Mouse (Mus musculus): Measurements from ENCODE around the gene Cyp4f14.

Gene Cyp4f14

DNA sequence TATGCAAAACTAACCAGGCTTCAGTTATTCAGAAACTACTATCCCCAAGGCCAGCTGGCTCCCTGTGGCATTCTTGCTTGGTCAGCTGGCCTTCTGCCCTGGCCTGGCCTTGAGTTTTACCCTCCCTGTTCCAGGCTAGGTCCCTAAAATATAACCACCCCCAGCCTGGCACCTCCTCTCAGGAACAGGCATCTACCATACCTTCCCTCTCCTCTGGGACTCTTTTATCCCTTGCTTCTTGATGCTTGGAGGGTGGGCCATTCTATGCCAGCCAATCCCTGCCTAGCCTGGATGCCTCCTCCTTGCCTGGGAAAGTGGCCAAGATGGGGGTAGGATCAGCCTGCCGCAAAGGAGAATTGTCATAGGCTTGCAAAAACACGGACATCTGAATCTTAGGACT is at the start of gene Cyp4f14:
Gene Cyp4f14, minus strand, starts transcription at position 212 of the 400 bp plus-strand sequence.
- no peak for DNase-seq (ENCODE audit: low spot score in 2 of 2)

DNA sequence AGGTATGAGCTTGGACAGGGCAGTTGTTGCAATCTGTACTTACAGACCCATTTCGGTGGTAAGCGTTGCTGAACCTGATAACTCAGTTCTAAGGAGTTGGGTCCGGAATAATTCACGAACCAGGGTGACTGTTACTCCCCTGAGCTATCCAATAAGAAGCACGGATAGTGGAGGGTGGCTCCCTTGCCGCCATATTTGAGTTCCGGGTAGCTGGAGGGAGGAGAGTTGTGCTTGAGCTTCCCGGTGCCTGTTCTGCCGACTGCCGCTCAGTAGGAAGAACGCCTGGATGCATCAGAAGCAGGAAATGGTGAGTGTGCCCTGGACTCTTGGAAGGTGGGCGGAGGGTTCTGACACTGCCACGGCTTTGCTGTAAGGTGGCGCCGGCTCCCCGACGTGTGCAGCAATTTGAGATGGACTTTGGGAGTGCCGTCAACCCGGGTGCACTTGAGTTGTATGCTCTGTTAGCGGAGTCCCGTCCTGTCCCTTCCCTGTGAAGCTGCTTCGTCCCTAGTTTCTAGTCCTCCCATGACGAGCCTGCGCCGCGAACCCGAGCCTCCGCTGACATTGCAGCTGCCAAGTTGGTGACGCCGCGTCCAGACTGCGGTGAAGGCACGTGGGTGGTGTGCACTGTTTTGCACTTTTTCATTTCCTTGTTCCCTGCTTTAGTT is 48.6 kb upstream of the Cyp4f14 start, which contains the start of gene Zfp472:
Gene Zfp472, plus strand, starts transcription at position 192 of the 668 bp plus-strand sequence.
- DNase-seq (ENCODE audit: low spot score in 2 of 2) = peak; percentile 69 to 83

DNA sequence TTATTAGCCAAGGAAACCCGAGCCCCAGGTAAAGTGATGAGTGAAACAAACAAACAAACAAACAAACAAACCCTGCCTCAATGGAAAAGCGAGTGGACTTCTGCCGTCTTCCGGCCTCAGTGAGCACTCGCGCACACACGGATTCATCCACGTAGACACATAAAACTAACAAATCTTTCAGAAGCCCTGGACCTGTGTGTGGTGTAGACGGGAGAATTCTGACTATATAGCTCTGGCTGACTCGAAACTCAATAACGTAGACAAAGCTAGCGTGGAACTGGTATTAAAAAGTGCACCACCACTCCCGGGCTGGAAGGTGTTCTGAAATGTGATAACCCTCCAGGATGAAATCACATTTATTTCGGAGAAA is 48.1 kb upstream of the Cyp4f14 start:
- no peak for DNase-seq (ENCODE audit: low spot score in 2 of 2)

DNA sequence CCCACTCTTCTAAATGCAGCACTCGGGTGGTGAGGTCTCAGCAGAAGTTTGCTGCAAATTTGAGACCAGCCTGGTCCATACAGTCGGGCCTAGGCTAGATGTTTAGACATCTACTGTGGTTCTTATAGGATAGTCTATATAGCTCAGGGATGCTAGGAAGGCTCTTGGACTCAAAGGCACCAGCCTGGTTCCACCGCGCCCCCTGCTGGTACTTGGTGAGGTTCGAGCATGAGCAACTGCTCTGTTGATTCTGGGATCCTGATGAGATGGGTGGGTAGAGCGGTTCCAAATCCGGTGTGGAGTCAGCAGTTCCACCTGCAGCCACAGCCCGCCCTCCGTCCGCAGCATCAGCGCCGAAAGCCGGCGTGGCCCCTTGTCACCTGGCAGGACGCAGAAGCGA is 34.3 kb upstream of the Cyp4f14 start:
- DNase-seq (ENCODE audit: low spot score in 2 of 2) = peak; percentile 46 to 70

DNA sequence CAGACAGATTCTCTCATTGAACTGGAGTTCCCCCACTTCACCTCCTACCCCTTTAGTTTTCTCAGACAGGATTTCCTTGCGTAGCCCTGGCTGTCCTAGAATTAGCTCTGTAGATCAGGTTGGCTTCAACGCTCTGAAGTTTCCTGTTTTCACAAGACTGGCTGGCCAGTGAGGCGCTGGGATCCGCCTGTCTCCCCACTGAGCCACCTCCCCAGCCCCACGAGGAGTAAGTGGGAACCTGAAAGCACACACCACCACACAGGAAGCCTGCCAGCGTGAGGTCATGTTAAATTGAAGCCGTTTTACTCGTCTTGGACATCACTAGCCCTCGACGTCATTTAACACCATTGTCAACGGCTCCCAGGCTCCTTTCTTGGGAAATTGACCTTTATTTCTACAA is 33.9 kb upstream of the Cyp4f14 start:
- DNase-seq (ENCODE audit: low spot score in 2 of 2) = no peak

DNA sequence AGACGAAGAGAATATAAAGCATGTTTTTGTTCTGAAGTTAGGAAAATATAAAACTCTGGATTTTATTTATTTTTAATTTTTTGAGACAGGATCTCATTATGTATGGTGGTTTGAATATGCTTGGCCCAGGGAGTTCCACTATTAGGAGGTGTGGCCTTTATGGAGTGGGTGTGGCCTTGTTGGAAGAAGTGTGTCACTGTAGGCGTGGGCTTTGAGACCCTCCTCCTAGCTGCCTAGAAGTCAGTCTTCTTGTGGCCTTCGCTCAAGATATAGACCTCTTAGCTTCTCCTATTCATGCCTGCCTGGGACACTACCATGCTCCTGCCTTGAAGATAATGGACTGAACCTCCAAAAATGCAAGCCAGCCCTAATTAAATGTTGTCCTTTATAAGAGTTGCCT is 33.0 kb upstream of the Cyp4f14 start:
- no peak for DNase-seq (ENCODE audit: low spot score in 2 of 2)

DNA sequence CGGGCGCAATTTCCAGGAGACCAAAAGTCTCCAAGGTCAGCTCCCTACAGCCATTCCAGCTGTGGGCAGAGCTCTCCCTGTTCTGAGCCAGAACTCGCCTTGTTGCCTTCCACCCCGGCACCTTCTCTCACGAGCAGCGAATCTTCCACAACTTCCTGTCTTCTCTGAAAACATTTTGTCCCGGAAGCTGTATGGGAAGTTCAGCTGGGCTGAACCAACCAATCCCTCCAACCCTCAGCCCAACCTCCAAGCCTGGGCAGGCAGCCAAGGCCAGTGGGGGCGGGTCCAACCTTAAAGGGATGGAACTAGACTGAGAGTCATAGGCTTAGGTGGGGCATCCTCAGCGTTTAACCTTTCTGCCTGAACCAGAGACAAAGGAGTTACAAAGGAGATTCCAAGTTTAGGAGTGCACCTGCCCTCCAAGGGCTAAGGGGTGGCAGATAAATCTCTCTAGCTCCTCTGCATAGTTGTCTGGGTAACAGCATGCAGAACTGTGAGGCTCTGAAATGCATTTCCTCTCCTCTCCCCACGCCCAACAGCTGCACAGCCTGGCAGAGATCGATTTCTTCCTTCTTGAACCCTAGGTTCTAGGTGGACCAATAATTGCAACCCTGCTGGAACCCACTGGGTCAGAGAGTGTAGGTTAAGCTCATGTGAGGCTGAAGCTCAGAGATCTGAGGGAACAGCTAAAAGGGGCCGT is 30.2 kb upstream of the Cyp4f14 start, which contains the start of gene Cyp4f13:
Gene Cyp4f13, minus strand, starts transcription at position 188 of the 700 bp plus-strand sequence.
- peak; percentile 86 to 88 for DNase-seq (ENCODE audit: low spot score in 2 of 2)

DNA sequence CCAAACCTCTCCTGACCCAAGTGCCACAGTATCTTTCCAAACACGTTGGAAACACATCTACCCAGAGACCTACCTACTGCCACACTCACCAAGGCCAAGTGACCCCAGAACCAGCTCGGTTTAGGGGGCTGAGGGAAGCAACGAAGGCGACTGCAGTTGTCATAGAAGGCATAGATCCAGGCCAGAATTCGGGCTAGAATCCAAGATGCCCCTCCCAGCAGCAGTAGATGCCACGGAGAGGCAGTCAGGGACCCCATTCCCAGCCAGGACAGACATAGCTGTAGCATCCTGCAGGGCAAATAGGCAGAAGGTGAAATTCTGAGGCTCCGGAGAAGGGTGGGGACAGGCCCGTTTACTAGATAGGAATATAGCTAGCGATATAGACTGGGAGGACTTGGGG is 29.6 kb upstream of the Cyp4f14 start:
- no peak for DNase-seq (ENCODE audit: low spot score in 2 of 2)

DNA sequence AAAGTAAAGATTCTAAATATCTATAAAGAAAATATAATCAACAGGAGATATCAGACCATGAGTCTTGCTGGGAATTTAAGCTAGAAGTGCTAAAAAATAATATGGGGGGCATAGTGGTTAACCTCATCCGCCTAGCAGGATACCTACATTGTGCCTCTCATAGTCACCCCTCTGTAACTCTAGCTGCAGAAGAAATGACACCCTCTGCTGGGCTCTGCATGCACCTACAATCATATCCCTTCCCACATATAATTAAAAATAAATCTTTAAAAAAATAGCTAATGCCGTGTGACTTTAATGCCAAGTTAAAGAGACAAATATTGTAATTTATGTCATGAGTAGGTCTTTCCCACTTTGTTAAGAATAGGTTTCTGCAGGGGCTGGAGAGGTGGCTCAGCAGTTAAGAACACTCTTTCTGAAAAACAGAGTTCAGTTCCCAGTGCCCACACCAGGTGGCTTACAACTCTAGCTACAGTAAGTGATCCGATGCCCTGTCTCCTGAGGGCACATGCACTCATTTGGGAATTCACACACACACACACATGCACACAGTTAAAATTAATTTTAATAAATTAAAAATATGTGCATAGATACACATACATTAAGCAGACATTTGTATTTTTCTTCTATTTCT is 27.4 kb upstream of the Cyp4f14 start:
- no peak for DNase-seq (ENCODE audit: low spot score in 2 of 2)

DNA sequence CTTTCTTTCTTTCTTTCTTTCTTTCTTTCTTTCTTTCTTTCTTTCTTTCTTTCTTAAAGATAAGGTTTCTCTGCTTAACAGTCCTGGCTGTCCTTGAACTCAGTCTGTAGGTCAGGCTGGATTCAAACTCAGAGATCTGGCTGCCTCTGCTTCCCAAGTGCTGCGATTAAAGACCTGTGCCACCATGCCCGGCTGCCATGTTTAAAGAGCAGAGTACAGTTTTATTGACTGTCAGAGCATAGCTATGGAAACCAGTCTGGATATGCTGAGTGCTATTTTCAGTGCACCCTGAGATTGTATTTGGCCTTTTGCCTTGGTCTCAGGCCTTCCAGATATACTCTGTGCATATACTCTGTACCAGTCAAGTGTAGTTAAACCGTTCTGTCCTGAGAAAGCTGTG is 26.5 kb upstream of the Cyp4f14 start:
- DNase-seq (ENCODE audit: low spot score in 2 of 2) = no peak

DNA sequence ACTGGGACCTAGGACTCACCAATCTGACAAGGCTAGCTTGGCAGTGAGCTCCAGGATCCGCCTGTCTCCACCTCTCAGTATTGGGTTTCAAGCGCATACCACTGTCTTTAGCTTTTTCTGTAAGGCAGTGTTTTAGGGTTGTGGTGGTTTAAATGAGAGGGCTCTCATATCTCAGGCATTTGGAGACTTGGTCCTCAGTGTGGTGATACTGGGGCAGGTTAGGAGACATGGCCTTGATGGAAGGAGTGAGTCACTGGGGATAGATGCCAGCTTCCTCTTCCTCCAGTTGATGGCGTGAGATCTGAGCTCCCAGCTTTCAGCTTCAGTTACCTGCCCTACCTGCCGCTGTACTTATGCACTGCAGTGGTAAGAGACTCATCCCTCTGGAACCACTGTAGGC is 22.7 kb upstream of the Cyp4f14 start:
- no peak for DNase-seq (ENCODE audit: low spot score in 2 of 2)

DNA sequence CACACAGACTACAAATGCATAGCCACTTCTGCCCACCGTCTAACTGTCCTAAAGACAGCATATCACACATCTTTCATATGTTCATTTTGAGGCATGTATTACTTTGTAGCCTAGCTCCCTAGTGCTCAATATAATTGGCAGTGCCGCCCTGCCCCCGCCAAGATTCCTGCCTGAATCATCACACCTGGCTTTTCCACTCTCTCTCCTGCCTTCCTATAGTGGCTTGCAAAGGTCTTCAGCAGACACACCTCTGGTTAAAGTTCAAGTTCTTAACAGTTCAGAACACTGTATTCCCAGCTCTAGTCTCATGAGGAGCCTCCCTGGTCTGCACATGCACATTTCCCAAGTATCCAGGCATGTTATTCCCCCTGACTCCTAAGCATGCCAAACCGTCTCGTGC is 10.7 kb upstream of the Cyp4f14 start:
- no peak for DNase-seq (ENCODE audit: low spot score in 2 of 2)

DNA sequence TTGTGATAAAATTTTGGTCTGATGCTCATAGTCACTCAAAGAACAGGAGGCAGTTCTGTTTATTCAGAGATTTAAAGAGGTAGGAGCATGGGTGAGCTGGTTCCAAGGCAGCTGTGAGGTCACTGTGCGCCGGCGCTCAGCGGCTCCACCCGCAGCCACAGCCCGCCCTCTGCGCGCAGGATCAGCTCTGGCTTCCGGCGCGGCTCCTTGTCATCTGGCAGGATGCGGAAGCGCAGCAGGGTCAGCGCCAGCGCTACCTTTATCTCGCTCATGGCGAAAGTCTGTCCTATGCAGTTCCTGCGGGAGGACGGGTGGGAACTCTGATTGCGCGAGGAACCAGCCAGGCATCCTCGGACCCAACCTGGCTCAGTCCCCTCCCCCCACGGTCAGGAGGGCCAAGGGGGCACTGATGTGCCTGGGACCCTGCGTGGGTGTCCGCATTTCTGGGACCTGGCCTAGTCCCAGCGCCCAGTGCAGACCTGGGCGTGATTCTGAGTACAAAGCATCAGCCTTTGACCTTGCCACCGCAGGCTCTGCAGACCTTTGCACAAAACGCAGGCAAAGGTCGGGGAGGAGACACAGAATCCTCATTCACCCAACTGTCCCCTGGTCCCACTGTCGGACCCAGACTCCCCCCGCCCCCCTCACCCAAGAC is 7.6 kb upstream of the Cyp4f14 start:
- peak; percentile 25 to 47 for DNase-seq (ENCODE audit: low spot score in 2 of 2)

DNA sequence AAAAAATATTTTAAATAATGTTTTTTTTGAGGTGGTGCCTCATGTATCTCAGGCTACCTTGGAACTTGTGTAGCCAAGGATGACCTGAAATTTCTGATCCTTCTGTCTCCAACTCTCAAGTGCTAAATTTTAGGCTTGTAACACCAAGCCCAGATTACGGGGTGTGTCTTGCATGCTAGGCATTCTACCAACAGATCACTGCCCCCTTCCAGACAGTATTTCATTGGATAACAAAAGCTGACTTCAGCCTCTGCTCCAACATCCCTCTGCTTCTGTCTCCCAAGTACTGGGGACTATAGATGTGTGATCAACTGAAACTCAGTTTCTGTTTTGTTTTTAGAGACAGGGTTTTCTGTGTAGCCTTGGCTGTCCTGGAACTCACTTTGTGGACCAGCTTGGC is 6.5 kb upstream of the Cyp4f14 start:
- DNase-seq (ENCODE audit: low spot score in 2 of 2) = no peak

DNA sequence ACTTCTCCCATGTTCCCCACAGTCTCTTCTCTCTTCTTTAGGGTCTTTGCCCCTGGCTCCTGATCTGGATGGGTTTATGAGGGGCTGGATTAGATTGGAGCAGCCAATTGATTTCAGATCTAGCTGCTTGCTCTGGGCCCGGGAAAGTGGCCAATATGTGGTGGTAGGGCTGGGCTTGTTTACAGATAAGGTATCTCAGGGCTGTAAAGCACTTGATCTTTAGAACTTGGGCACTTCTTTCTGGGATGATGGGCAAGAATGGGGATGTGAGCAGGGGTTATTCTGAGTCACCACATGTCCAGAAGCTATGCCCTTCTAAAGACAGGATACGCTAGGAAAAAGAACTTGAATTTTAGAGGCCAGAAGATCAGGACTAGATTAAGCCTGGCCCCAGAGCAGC is 2.0 kb upstream of the Cyp4f14 start:
- DNase-seq (ENCODE audit: low spot score in 2 of 2) = no peak

DNA sequence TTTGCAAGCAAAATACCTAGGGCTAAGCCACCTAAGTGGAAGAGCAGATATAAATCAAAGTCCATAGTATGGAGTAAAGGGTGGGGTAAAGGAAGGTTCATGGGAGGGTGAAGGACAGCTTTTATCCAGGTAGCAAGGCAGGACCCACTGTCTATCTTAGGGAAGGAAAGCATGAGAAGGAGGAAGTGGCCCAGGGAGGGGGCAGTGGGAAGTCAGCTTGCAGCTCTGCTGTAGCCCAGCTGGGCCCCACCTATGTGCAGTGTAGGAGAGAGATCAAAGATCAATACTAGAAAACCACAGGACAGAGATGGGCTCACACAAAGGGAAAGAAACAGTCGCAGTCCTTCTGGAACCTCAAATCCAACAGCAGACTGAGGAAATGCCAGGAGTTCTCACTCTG is 1.1 kb downstream of the Cyp4f14 start:
- DNase-seq (ENCODE audit: low spot score in 2 of 2) = no peak

DNA sequence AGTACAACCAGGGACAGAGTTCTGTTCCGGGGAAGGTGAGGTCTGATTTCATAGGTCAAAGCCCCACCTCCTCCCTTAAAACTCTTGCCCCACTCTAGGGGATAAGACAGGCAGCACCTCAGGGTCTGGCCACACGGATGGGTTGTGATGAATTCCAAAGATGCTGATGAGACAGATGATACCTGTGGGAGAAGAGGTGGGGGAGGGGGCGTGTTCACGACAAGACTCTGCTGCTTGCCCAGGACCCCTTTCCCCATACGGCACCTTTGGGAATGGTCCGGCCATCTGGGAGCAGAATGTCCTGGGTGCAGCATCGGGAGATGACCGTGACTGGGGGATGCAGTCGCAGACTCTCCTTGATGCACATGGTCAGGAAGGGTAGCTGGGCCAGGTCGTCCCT is 11.0 kb downstream of the Cyp4f14 start:
- DNase-seq (ENCODE audit: low spot score in 2 of 2) = no peak

DNA sequence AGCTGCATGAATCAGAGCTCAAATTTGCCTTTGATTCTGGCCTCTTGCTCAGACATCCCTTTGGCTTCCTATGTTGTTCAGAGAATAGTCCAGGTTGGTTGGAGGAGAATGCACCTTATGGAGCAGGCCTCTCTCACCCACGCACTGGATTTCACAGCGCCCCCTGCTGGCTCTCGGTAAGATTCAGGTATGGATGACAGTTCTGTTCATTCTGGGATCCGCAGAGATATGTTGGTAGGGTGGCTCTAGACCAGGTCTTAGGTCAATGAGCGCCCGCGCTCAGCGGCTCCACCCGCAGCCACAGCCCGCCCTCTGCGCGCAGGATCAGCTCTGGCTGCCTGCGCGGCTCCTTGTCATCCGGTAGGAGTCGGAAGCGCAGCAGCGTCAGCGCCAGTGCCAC is 11.9 kb downstream of the Cyp4f14 start:
- peak in 1 of 2 experiments; percentile 50 for DNase-seq (ENCODE audit: low spot score in 2 of 2)

DNA sequence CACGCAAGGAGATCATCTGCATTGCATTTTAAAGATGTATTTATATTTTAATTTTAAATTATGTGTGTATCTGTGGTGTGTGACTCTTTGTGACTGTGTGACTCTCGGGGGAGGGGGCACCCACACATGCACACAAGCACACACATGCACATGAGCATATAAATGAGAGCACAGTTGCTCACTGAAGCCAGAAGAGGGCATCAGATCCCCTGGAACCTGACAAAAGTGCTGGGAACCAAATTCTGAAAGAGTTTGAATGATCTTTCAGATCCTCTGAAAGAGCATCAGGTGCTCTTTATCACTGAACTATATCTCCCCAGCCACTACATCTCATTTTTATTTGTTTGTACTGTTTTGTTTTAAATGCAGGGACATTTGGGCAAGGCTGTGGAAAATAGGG is 12.7 kb downstream of the Cyp4f14 start:
- no peak for DNase-seq (ENCODE audit: low spot score in 2 of 2)

DNA sequence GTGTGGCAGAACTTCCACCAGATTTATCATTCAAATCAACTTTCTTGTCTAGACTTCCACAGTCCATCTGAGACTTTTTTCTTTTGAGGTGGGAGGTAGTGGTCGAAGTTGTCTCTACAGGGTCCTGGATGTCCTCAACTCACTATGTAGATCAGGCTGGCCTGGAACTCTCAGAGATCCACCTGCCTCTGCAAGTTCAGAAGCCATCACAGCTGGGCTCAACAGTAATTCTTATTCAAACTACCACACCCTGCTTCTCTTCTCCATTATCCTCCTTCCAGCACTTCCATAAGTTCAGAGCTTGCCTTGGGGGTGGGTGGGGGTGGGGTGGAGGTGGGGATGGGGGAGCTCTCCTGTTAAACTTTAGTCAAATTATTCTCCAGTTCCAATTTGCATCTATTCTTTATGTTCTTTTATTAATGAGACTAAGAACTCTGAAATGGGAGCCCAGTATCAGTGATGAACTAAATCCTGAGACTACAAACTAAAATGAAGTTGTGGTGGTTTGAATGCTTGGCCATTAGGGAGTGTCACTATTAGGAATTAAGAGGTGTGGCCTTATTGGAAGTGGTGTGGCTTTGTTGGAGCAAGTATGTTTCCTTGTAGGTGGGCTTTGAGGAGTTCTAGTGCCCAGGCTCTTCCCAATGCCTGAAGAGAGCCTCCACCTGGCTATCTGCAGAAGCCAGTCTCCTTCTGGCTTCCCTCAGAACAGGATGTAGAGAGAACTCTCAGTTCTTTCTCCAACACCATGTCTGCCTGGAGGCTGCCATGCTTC is 15.2 kb downstream of the Cyp4f14 start:
- no peak for DNase-seq (ENCODE audit: low spot score in 2 of 2)

DNA sequence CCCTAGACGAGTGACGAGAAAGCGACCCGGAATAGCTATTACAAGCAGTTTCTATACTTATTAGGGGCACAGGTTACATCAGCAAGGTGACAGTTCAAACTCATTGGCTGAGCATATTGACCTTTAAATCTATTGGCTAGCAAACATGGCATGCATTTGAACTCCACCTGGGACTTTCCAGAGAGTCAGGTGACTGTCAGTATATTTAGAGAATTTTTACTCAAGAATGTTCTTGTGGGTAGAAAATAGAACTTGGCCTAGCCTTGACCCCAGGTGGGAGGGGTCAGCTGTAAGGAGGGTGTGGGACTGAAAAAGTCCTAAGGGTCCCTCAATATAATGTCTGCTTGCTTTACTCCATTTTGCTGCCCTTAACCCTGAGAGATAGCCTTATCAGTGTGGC is 21.7 kb downstream of the Cyp4f14 start:
- DNase-seq (ENCODE audit: low spot score in 2 of 2) = no peak

DNA sequence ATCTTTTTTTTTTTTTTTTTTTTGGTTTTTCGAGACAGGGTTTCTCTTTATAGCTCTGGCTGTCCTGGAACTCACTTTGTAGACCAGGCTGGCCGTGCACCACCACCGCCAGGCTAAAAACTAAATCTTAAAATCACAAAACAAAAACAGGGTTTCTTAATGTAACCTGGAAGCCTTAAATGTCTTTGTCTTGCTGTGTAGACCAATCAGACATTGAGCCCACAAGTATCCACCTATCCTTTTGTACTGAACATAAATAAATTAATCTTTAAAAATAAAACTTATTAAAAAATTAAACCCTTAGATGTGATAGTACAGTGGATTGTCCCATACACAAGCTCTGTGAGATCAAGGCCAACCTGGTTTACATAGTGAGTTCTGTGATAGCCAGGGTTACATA is 23.2 kb downstream of the Cyp4f14 start:
- DNase-seq (ENCODE audit: low spot score in 2 of 2) = no peak

All from spleen, postnatal 14 days (tissue).